Mouse (Mus musculus) ES-E14 (cell line): Measurements from ENCODE around the gene Slc5a10.

ENCODE experiments used
- HCFC1 ChIP-seq: IDR thresholded peaks from 2 replicates; pipeline ENCODE4 v1.6.1; 2012; ENCODE audit warnings: low read length, inconsistent platforms, borderline replicate concordance; ENCODE audit not compliant: insufficient read depth
- MAFK ChIP-seq: IDR thresholded peaks from 2 replicates; pipeline ENCODE4 v1.6.1; 2014; ENCODE audit warnings: mild to moderate bottlenecking, low read depth, low read length, inconsistent platforms; ENCODE audit not compliant: insufficient read depth

- TF ChIP-seq HCFC1 (no peak), MAFK (no peak)
Observed at GRCm38 (mm10) chr11:61653568-61653967, 67.1 kb downstream of the Slc5a10 start.
